Mouse (Mus musculus) kidney, adult 2 months (tissue): ENCODE results near the gene Arhgef17.

Source experiments
- CTCF ChIP-seq: fragments of 200-500 bp; conservative IDR thresholded peaks from 2 replicates; pipeline ENCODE4 v1.5.1; 2011; ENCODE audit warnings: low read depth, mild to moderate bottlenecking, control low read depth, low read length, moderate library complexity, mixed read lengths; ENCODE audit not compliant: insufficient read depth, insufficient read length
- POLR2A ChIP-seq: fragments of 200-500 bp; IDR thresholded peaks from one replicate; pipeline ENCODE4 v1.6.1; 2011; ENCODE audit warnings: low read depth, low read length, control low read depth

DNA sequence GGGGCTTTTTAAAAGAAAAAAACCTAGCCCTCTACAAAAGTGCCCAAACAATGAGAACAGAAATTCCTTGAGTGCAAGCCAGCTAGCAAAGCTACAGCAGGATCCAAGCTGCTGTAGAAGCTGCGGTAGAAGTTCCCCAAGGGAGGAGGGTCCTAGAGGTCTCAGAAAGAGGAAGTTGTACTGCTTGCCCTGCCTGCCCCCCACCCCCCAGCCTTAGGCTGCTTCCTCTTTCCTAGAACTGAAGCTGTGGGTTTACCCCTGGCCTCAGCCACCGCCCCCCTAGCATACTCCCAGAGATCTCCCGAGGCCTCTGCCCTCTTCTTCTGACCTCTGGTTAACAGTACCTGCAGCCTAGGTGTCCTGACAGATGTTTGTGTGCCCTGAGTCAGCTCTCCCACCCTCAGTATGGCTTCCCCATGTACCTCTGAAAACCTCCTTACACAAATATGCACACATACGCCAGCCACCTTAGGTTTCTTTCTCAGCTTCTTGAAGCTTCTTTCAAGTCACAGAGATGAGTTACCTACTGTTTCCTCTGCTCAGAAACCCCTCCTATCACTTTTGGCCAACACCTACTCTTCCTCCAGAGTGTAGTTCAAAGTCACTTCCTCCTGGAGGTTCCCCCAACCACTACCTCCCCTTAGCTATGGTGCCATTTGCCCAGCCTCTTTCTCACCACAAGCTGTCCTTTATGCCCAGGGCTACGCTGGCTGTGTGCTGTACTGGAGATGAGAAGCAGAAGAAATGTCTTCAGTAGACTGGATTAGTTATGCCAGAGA is 75.9 kb downstream of the Arhgef17 start:
- no peak for TF ChIP-seq CTCF
- TF ChIP-seq POLR2A = no peak
